Mouse (Mus musculus) hindbrain, embryonic 11.5 days (tissue): ENCODE data around the gene Mgst3. TPM values are rescaled to one million over a fixed set of nuclear protein-coding genes. Genes with fewer than 3 reads are reported as not detected.

Source experiments
- ATAC-seq: fragments of 200-750 bp; cut with Nextera tagmentation; 2 replicates; pipeline ENCODE4 v1.8.0; 2017; ENCODE audit warnings: mild to moderate bottlenecking, moderate TSS enrichment, moderate library complexity; ENCODE audit not compliant: low FRiP score
- DNase-seq: peaks from one replicate; pipeline ENCODE4 v3.0.0-alpha.2; 2015; ENCODE audit warnings: low spot score
- H3K27ac ChIP-seq: fragments of 300-500 bp; sonication (generic); 2 replicates; pipeline ENCODE4 v1.5.1; 2014; ENCODE audit warnings: mild to moderate bottlenecking, low read depth, low read length
- H3K27me3 ChIP-seq: fragments of 300-500 bp; sonication (generic); 2 replicates; pipeline ENCODE4 v1.6.1; 2014; ENCODE audit warnings: mild to moderate bottlenecking, low read length, moderate library complexity, mixed read lengths; ENCODE audit not compliant: control insufficient read depth, insufficient read depth
- H3K36me3 ChIP-seq: fragments of 300-500 bp; sonication (generic); 2 replicates; pipeline ENCODE4 v1.6.1; 2014; ENCODE audit warnings: mild to moderate bottlenecking, low read length, moderate library complexity, mixed read lengths; ENCODE audit not compliant: control insufficient read depth, insufficient read depth
- H3K4me1 ChIP-seq: fragments of 300-500 bp; sonication (generic); replicated peaks from 2 replicates; pipeline ENCODE4 v1.6.1; 2014; ENCODE audit warnings: low read length, mixed read lengths; ENCODE audit not compliant: control insufficient read depth, insufficient read depth
- H3K4me2 ChIP-seq: fragments of 300-500 bp; sonication (generic); replicated peaks from 2 replicates; pipeline ENCODE4 v1.6.1; 2014; ENCODE audit warnings: mild to moderate bottlenecking, low read depth, low read length
- H3K4me3 ChIP-seq: fragments of 300-500 bp; sonication (generic); 2 replicates; pipeline ENCODE4 v1.5.1; 2014; ENCODE audit warnings: low read depth, low read length
- H3K9ac ChIP-seq: fragments of 300-500 bp; sonication (generic); 2 replicates; pipeline ENCODE4 v1.6.1; 2014; ENCODE audit warnings: low read depth, low read length
- H3K9me3 ChIP-seq: fragments of 300-500 bp; sonication (generic); 2 replicates; pipeline ENCODE4 v1.6.1; 2016; ENCODE audit warnings: low read length; ENCODE audit not compliant: control insufficient read depth
- WGBS: fragments of 180-500 bp; shearing (Covaris S2); extraction: QIAGEN DNeasy Blood & Tissue Kit; methylation state at CpG from one replicate; pipeline ENCODE4 v1.1.7; 2014; 5-methylcytosine and 5-hydroxymethylcytosine counted together
- polyA plus RNA-seq: library from polyadenylated mRNA; unstranded; fragments of >200 nt; fragmentation: Nextera tagmentation; extraction: Ambion mirVana; gene quantifications from 2 replicates; pipeline ENCODE4 v1.2.1, GENCODE M21; 2014

Mgst3 gene
- 69.6 and 71.8 TPM in 2 replicates for polyA plus RNA-seq

GRCm38 (mm10) chr1:167393683-167394492 lies at the start of gene Mgst3:
Mgst3 (minus strand) TSS chr1:167393841.
- peaks cover 2% of the 10 kb centered on the region; the same call in 1 of the 2 replicates for H3K4me1 ChIP-seq
- H3K4me2 ChIP-seq = peak within 1 kb of the TSS; percentile 80
- no peaks in the 10 kb centered on the region for H3K36me3 ChIP-seq
- H3K9me3 ChIP-seq = no peaks in the 10 kb centered on the region
- no peak within 1 kb of the TSS; the same call in 1 of the 2 replicates for H3K27ac ChIP-seq
- H3K9ac ChIP-seq = peak within 1 kb of the TSS; percentile 62
- H3K4me3 ChIP-seq = peak within 1 kb of the TSS; percentile 48
- under 1% methylated on average over 45 of the region's 45 CpGs for WGBS
- H3K27me3 ChIP-seq = peaks cover 4% of the 10 kb centered on the region; the same call in 1 of the 2 replicates
- DNase-seq = peak; percentile 96
- peak; percentile 95 for ATAC-seq

DNA sequence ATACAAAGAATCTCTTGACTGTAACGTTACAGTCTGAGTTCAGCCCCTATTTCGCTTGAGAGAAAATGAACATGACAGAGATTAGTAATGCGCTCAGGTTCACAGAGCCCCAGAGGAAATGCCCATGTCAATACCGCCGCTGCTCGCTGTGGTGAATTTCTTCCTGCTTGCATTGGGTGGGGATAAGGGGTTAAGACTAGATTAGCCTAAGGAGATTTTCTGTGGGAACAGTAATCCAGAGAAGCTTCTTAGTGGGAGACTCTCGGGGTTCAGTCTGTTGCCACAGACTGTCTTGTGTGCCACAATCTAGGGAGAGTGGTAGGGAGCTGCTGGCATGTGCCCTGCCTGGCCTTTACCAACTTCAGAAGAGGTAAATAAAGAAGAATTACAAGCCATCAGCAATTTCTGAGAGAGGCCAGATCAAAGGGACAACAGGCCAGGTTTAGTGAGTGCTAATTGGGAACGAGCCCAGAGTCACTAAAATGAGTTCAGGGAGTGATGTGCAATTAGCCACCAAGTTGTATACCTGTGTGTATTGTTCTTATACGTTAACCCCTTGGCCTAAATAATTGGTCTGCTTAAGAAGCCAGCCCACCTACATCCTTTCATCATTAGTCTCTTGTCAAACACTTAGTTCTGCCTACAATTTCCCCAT lies 44.7 kb upstream of the Mgst3 start:
- no peak for DNase-seq
- no peaks in the 10 kb centered on the region for H3K36me3 ChIP-seq
- H3K27me3 ChIP-seq = no peaks in the 10 kb centered on the region
- no peak overlapping the region for H3K9ac ChIP-seq
- ATAC-seq = no peak
- no peaks in the 10 kb centered on the region for H3K4me1 ChIP-seq
- WGBS = 85% methylated on average over 9 of the region's 9 CpGs
- no peaks in the 10 kb centered on the region for H3K9me3 ChIP-seq
- no peak overlapping the region for H3K4me2 ChIP-seq
- H3K27ac ChIP-seq = no peak overlapping the region
- H3K4me3 ChIP-seq = no peak overlapping the region

DNA sequence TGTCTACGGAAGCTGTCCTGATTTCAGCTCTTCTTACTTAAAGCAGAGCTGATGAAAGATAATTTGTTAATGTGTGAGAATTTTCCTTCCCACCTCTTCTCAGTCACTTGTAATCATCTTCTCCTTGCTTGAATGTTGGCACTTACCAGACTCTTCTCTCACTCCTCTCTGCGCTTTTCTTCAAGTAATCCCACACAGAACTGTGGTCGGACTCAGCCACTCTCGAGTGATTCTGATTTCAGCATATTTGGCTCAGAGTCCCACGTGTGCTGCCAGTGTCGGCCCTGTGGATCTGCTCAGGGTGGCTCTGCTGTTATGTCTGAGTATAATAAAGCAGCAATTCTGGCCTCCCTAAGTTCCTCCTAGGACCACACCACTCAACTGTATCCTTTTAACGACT lies 43.5 kb upstream of the Mgst3 start:
- no peak overlapping the region for H3K9ac ChIP-seq
- H3K27me3 ChIP-seq = no peaks in the 10 kb centered on the region
- DNase-seq = no peak
- no peak overlapping the region for H3K4me2 ChIP-seq
- H3K36me3 ChIP-seq = no peaks in the 10 kb centered on the region
- H3K4me1 ChIP-seq = no peaks in the 10 kb centered on the region
- H3K4me3 ChIP-seq = no peak overlapping the region
- no peaks in the 10 kb centered on the region for H3K9me3 ChIP-seq
- ATAC-seq = no peak
- H3K27ac ChIP-seq = no peak overlapping the region
- 85% methylated on average over 7 of the region's 7 CpGs for WGBS

DNA sequence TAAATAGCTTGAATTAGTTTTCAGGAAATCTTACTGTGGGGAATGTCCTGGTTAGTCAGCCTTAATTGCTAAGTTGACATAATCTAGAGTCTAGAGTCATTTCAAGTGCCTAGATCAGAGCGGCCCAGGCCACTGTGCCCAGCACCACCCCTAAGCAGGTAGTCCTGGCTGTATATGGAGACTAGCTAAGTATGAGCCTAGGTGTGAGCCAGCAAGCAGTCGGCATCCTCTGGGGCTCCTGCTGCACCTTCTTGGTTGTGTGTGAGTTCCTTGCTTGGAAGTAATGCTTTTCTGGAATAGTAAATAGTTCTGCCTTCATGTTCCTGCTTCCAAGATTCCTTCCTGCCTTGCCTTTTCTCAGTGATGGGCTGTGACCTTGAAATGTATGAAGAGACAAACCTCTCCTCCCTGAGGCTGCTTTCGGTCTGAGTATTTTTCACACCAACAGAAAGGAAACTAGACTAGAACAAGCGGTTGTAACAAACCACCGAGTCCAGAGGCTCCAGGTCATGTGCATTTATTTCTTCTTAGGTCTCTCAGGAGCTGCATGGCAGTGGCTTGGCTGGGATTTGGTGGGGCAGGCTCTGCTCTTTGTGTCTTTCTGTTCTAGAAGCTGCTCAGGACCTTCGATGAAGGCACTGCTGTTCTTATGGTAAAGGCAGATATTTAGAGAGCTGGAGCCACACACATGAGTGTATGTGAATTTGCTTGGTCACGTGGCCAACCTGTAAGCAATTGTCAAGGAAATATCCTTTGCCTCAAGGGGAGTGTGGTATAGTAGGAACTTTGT lies 42.7 kb upstream of the Mgst3 start:
- H3K4me3 ChIP-seq = no peak overlapping the region
- no peaks in the 10 kb centered on the region for H3K4me1 ChIP-seq
- H3K9ac ChIP-seq = no peak overlapping the region
- ATAC-seq (no peak), DNase-seq (no peak)
- H3K4me2 ChIP-seq = no peak overlapping the region
- no peaks in the 10 kb centered on the region for H3K9me3 ChIP-seq
- WGBS = 91% methylated on average over 7 of the region's 7 CpGs
- H3K36me3 ChIP-seq = no peaks in the 10 kb centered on the region
- H3K27me3 ChIP-seq = no peaks in the 10 kb centered on the region
- H3K27ac ChIP-seq = no peak overlapping the region

DNA sequence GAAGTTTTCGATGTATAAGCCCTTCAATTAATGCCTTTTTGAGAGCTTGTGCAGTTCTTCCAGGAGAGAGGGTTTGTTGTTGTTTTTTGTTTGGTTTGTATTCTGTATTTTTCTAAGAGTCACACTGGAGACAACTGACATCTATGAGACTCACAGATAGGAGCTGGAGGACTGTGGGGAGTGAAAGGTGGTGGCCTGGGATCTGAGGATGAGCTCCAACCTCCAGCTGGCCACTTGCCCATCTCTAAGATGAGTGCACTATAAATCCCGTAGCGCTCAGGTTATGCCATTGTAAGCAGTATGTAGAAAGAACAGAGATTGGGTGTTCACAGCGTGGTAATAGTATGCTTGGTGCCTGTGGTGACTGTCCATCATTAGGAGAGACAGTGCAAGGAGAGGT lies 41.3 kb upstream of the Mgst3 start:
- Histone ChIP-seq H3K36me3 (no peaks in the 10 kb centered on the region), H3K4me2 (no peak overlapping the region), H3K4me3 (no peak overlapping the region), H3K27ac (no peak overlapping the region), H3K27me3 (no peaks in the 10 kb centered on the region), H3K9ac (no peak overlapping the region), H3K4me1 (no peaks in the 10 kb centered on the region), H3K9me3 (no peaks in the 10 kb centered on the region)
- DNase-seq (no peak), ATAC-seq (no peak)
- 92% methylated on average over 4 of the region's 4 CpGs for WGBS

DNA sequence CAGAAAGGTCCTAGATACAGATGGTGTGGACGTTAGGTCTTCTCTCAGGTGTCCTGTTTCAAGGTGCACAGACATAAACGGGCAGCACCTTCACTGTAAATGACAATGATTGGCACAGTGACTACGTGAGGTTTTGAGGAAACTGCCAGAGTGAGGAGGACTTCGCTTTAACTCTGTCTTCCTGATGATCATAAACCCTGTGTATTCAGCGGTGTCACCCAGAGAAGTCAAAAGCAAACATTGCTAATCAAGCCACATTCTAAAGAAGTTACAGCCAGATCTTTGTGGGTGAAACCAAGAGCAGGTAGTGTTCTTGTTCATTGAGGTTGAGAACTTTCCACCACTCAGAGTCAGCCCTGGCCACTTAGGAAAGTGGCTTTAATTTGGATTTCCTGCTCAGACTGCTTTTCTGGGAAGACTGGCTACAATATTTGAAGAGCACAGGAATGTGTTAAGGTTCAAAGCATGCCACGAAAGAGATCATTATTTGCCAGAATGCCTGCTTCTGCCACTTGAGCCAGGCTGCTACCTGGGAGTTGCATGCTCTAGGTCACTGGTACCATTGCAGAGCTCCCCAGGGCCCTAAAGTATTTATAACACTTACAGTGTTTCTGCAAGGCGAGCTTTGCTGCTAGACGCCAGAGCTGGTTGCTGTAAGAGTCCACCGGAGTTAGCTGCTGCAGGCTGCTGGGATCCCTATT lies 37.5 kb upstream of the Mgst3 start:
- Histone ChIP-seq H3K27ac (no peak overlapping the region), H3K9me3 (no peaks in the 10 kb centered on the region), H3K36me3 (no peaks in the 10 kb centered on the region), H3K4me3 (no peak overlapping the region), H3K4me2 (no peak overlapping the region), H3K4me1 (no peaks in the 10 kb centered on the region), H3K9ac (no peak overlapping the region), H3K27me3 (no peaks in the 10 kb centered on the region)
- WGBS = 70% methylated on average over 9 of the region's 9 CpGs
- ATAC-seq (no peak), DNase-seq (no peak)

DNA sequence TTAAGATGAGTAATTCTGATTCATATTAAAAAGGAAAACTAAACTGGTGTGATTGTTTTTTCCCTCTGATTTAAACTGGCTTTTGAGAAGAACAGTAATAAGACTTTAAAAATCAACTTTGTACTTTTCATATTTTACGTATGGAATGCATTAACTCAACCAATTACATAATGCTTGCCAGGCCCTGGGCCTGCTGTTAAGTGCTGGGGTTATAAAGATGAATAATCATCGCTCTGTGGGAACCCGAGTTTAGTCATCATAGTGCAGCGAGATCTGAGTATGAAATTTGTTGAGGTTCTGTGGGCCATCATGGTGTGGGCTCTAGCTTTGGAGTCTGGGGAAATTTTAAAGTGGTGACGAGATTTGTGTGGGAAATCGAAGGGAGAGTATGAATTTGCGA lies 33.0 kb upstream of the Mgst3 start:
- H3K9me3 ChIP-seq = no peaks in the 10 kb centered on the region
- H3K36me3 ChIP-seq = no peaks in the 10 kb centered on the region
- H3K27me3 ChIP-seq = no peaks in the 10 kb centered on the region
- H3K27ac ChIP-seq = no peak overlapping the region
- no peak overlapping the region for H3K4me2 ChIP-seq
- no peak overlapping the region for H3K4me3 ChIP-seq
- no peak overlapping the region for H3K9ac ChIP-seq
- WGBS = 82% methylated on average over 7 of the region's 7 CpGs
- no peaks in the 10 kb centered on the region for H3K4me1 ChIP-seq
- DNase-seq (no peak), ATAC-seq (no peak)

DNA sequence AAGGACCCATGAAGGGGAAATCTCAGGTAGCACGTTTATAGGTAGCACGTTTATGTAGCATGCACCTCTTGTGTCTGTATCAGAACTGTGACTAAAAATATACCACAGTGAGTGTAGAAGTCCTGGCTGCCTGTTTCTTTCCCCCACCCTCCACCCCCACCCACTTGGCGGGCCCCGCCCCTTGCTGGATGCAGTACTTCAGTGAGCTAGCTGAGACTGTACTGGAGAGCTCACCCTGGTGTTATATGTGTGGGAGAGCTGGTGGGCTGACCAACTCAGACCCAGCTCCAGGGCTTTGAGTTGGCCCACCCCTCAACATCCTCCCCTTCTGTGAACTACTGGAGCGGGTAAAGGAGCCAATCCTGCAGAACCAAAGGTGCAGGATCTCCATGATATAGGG lies 31.9 kb upstream of the Mgst3 start:
- Histone ChIP-seq H3K27me3 (no peaks in the 10 kb centered on the region), H3K4me3 (no peak overlapping the region), H3K9me3 (no peaks in the 10 kb centered on the region), H3K9ac (no peak overlapping the region), H3K36me3 (no peaks in the 10 kb centered on the region), H3K4me2 (no peak overlapping the region), H3K27ac (no peak overlapping the region), H3K4me1 (no peaks in the 10 kb centered on the region)
- DNase-seq = no peak
- ATAC-seq = no peak
- 92% methylated on average over 5 of the region's 5 CpGs for WGBS
